Mouse (Mus musculus) C2C12 (cell line): ENCODE measurements around the gene Pax3. TPM values are rescaled to one million over a fixed set of nuclear protein-coding genes. Genes with fewer than 3 reads are reported as not detected.

Experiments used
- H3K27me3 ChIP-seq: one replicate; pipeline ENCODE4 v1.6.1; 2011; ENCODE audit not compliant: control insufficient read depth, insufficient read depth, insufficient read length
- H3K36me3 ChIP-seq: one replicate; pipeline ENCODE4 v1.6.1; 2011; ENCODE audit not compliant: control insufficient read depth, insufficient read depth
- H3K4me3 ChIP-seq: one replicate; pipeline ENCODE4 v1.5.1; 2011; ENCODE audit warnings: mild to moderate bottlenecking, control low read depth; ENCODE audit not compliant: poor library complexity, insufficient read depth, severe bottlenecking
- H3K79me2 ChIP-seq: one replicate; pipeline ENCODE4 v1.6.1; 2011; ENCODE audit not compliant: control insufficient read depth, insufficient read depth
- H3K79me3 ChIP-seq: one replicate; pipeline ENCODE4 v1.6.1; 2011; ENCODE audit warnings: low read depth, control low read depth
- H3ac ChIP-seq: one replicate; pipeline ENCODE3; 2011; ENCODE audit warnings: low read depth; ENCODE audit not compliant: control insufficient read depth, insufficient read length
- CEBPB ChIP-seq: IDR thresholded peaks from one replicate; pipeline ENCODE4 v1.6.1; 2011; ENCODE audit warnings: low read depth, mild to moderate bottlenecking, control low read depth, moderate library complexity
- CTCF ChIP-seq: IDR thresholded peaks from one replicate; pipeline ENCODE4 v1.5.1; 2011; ENCODE audit not compliant: control insufficient read depth, insufficient read depth, insufficient read length
- FOSL1 ChIP-seq: IDR thresholded peaks from one replicate; pipeline ENCODE4 v1.8.0; 2011; ENCODE audit warnings: mild to moderate bottlenecking, low read length; ENCODE audit not compliant: poor library complexity, insufficient read depth, severe bottlenecking
- MAX ChIP-seq: IDR thresholded peaks from one replicate; pipeline ENCODE4 v1.6.1; 2011; ENCODE audit warnings: mild to moderate bottlenecking, control low read depth
- MYOD1 ChIP-seq: IDR thresholded peaks from one replicate; pipeline ENCODE4 v1.6.1; 2011; ENCODE audit warnings: low read depth; ENCODE audit not compliant: control insufficient read depth, insufficient read length
- MYOG ChIP-seq: IDR thresholded peaks from one replicate; pipeline ENCODE4 v1.6.1; 2011; ENCODE audit not compliant: control insufficient read depth, insufficient read length; ENCODE audit errors: extremely low read depth
- USF1 ChIP-seq: IDR thresholded peaks from one replicate; pipeline ENCODE4 v1.6.1; 2011; ENCODE audit warnings: low read depth, mild to moderate bottlenecking, control low read depth, moderate library complexity
- polyA plus RNA-seq: library from polyadenylated mRNA; unstranded; fragments of >200 nt; fragmentation: generic; extraction: Trizol; gene quantifications from one replicate; pipeline ENCODE4 v1.2.1, GENCODE M21; 2012; ENCODE audit warnings: missing spikeins

Gene Pax3
- polyA plus RNA-seq, 1 experiment = 0.23 TPM

DNA sequence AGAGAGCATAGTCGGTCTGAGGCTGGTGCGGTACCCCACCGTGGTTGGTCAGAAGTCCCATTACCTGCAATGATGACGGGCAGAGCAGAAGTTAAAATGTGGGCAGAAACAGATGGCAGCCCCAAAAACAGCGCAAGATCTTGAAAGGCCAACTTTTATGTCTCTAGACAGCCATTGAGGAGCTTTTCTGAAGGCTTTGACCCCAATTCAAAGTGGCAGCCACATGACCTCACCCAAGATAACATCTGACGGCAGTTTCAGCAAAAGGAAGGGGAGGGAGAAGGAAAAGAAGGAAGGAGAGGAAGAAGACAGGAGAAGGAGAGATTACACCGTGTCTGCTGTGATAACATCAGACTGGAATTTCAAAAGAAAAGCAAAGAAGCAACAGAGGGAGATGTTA is 93.4 kb downstream of the Pax3 start:
- Histone ChIP-seq H3K36me3 (no peaks in the 10 kb centered on the region), H3K79me3 (no peaks in the 10 kb centered on the region), H3K79me2 (no peaks in the 10 kb centered on the region), H3K4me3 (no peak overlapping the region), H3K27me3 (no peaks in the 10 kb centered on the region), H3ac (no peak overlapping the region)
- TF ChIP-seq CTCF = no peak
- no peak for TF ChIP-seq MYOD1
- no peak for TF ChIP-seq FOSL1
- TF ChIP-seq MYOG = no peak
- no peak for TF ChIP-seq USF1
- TF ChIP-seq CEBPB = no peak
- TF ChIP-seq MAX = no peak

DNA sequence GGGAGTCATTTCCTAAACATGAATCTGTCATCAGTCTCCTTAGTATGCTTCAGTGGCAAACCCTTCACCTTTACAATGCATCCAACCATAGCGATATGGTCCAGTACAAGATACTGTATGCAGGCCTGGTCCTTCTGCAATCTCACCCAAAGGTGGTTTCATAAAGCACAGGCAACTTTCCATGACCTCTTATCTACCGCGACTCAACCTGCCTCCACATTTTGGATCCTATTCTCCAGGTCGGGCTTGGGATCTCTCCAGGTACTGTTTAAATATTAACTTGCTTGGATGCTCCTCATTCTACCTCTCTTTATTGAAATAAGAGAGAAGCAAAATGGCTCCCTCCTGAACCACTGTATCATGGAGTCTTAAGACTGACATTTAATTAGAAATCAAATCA is 103.3 kb downstream of the Pax3 start:
- no peak overlapping the region for H3ac ChIP-seq
- H3K79me3 ChIP-seq = no peaks in the 10 kb centered on the region
- no peak overlapping the region for H3K4me3 ChIP-seq
- no peaks in the 10 kb centered on the region for H3K79me2 ChIP-seq
- no peak for TF ChIP-seq USF1
- TF ChIP-seq CEBPB = no peak
- TF ChIP-seq MYOG = no peak
- no peak for TF ChIP-seq MAX
- no peak for TF ChIP-seq FOSL1
- TF ChIP-seq MYOD1 = no peak
- TF ChIP-seq CTCF = no peak
- no peaks in the 10 kb centered on the region for H3K27me3 ChIP-seq
- H3K36me3 ChIP-seq = no peaks in the 10 kb centered on the region

DNA sequence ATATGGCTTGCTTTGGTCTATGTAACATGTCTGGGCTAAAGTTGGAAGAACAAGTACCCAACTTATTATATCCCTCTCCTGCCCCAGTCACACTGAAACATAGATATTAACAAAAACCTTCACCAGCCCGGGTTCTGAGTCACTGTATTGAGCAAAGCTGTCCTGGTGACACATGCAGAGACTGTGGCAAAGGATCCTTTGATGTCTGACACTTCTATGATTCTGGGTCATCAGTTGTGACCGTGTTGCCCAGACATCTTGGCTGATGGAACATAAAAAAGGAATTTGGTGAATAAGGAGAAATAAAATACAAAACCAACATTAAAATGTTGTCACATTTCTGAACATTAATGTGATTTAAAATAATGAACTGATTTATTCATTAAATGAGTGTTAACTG is 108.3 kb downstream of the Pax3 start:
- Histone ChIP-seq H3K79me2 (no peaks in the 10 kb centered on the region), H3K79me3 (no peaks in the 10 kb centered on the region), H3K36me3 (no peaks in the 10 kb centered on the region), H3K27me3 (no peaks in the 10 kb centered on the region), H3ac (no peak overlapping the region), H3K4me3 (no peak overlapping the region)
- peak; percentile 28 for TF ChIP-seq CEBPB
- no peak for TF ChIP-seq CTCF
- TF ChIP-seq MYOG = no peak

DNA sequence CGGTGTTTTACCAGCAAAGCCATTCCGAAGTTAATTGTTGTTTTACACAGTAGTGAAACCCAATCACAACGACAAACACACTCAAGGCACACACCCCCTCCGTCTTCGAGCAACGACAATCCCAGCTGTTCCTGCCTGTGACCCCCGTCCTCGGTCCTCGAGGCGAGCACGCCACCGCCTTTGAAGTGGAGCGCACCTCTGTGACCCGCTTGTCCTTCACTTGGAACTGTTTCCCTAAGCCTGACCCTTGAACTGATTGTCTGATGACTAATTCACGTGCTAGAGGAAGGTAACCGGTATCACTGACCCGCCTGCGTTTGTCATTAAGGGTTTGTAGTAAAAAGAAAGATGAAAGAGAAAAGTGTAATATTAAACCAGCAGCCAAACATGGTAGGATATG is 115.2 kb downstream of the Pax3 start:
- Histone ChIP-seq H3K36me3 (no peaks in the 10 kb centered on the region), H3ac (no peak overlapping the region), H3K79me3 (no peaks in the 10 kb centered on the region), H3K4me3 (no peak overlapping the region), H3K27me3 (no peaks in the 10 kb centered on the region), H3K79me2 (no peaks in the 10 kb centered on the region)
- no peak for TF ChIP-seq MAX
- no peak for TF ChIP-seq FOSL1
- no peak for TF ChIP-seq MYOD1
- TF ChIP-seq USF1 = no peak

DNA sequence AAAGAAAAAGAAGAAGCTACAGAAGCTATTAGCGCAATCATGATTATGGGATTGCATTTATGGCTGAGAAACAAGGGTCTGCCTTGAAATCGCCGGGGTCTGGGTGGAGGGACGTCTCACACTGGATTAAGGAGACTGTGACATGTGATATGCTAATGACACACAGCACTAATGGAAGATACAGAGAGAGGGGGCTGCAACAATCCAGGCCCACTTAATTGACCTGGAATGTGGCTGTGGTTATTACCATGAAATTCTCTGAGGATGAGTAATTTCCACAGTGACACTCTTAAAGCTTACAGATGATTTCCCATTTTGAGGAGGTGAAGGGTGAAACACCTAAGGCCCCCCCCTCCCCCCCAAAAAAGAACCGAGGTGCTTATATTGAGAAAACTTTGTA is 136.1 kb downstream of the Pax3 start:
- no peaks in the 10 kb centered on the region for H3K79me2 ChIP-seq
- H3ac ChIP-seq = no peak overlapping the region
- no peaks in the 10 kb centered on the region for H3K79me3 ChIP-seq
- no peak for TF ChIP-seq MYOG
- TF ChIP-seq USF1 = no peak
- no peak for TF ChIP-seq FOSL1
- no peak for TF ChIP-seq MYOD1
- TF ChIP-seq CTCF = no peak
- TF ChIP-seq CEBPB = no peak
- no peak for TF ChIP-seq MAX
- no peaks in the 10 kb centered on the region for H3K27me3 ChIP-seq
- no peak overlapping the region for H3K4me3 ChIP-seq
- no peaks in the 10 kb centered on the region for H3K36me3 ChIP-seq

DNA sequence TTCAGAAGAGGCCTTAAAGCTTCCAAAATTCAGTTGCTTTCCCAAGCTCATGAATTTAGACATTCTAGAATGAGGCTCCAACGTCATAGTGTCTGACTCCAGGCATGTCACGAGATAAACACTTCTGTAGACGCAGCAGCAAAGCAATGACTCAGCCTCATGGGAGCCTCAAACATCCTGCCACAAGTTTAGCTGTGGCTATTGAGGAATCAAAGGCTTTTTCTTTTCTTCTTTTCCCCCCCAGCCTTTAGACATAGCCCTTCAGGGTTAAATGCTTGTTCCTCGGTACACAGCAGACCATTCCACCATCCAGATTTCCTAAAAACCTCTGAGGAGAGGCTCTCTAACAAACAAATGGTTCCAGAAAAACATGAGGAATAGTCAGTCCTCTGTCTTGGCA is 139.0 kb downstream of the Pax3 start:
- no peaks in the 10 kb centered on the region for H3K79me2 ChIP-seq
- TF ChIP-seq MAX (peak; percentile 58), USF1 (no peak)
- H3K27me3 ChIP-seq = no peaks in the 10 kb centered on the region
- H3ac ChIP-seq = no peak overlapping the region
- H3K4me3 ChIP-seq = no peak overlapping the region
- no peaks in the 10 kb centered on the region for H3K36me3 ChIP-seq
- no peaks in the 10 kb centered on the region for H3K79me3 ChIP-seq
